Mouse (Mus musculus): ENCODE measurements around the gene Ccdc162.
A peak's percentile ranks its signal among the peaks of the same experiment; 100 is the strongest.

The Ccdc162 gene

GRCm38 (mm10) chr10:41542057-41542456 lies 174.4 kb downstream of the Ccdc162 start:
- DNase-seq (ENCODE audit: low read depth, low spot score), result no peak

- DNase-seq (ENCODE audit: low read depth, low spot score), result no peak
Measured at GRCm38 (mm10) chr10:41538986-41539385, 177.4 kb downstream of the Ccdc162 start.

- DNase-seq (ENCODE audit: low read depth, low spot score), result no peak
Measured at GRCm38 (mm10) chr10:41537983-41538330, 178.5 kb downstream of the Ccdc162 start.

GRCm38 (mm10) chr10:41537226-41537982 lies 179.0 kb downstream of the Ccdc162 start:
- DNase-seq (ENCODE audit: low read depth, low spot score), result no peak

- DNase-seq (ENCODE audit: low read depth, low spot score), result no peak
Measured at GRCm38 (mm10) chr10:41536714-41537113, 179.7 kb downstream of the Ccdc162 start.

GRCm38 (mm10) chr10:41535991-41536390 lies 180.4 kb downstream of the Ccdc162 start:
- no peak for DNase-seq (ENCODE audit: low read depth, low spot score)

GRCm38 (mm10) chr10:41529972-41530371 lies 186.5 kb downstream of the Ccdc162 start:
- DNase-seq (ENCODE audit: low read depth, low spot score), result no peak

GRCm38 (mm10) chr10:41525696-41526095 lies 190.7 kb downstream of the Ccdc162 start:
- no peak for DNase-seq (ENCODE audit: low read depth, low spot score)

GRCm38 (mm10) chr10:41523386-41523785 lies 193.0 kb downstream of the Ccdc162 start:
- DNase-seq (ENCODE audit: low read depth, low spot score), result no peak

GRCm38 (mm10) chr10:41520410-41520673 lies 196.1 kb downstream of the Ccdc162 start:
- DNase-seq (ENCODE audit: low read depth, low spot score), result no peak

- DNase-seq (ENCODE audit: low read depth, low spot score), result peak; percentile 46
Measured at GRCm38 (mm10) chr10:41519640-41520409, 196.6 kb downstream of the Ccdc162 start.

GRCm38 (mm10) chr10:41518981-41519618 lies 197.3 kb downstream of the Ccdc162 start, which contains the start of gene Cd164:
Gene Cd164, plus strand, starts transcription at chr10:41519414.
- peak; percentile 96 for DNase-seq (ENCODE audit: low read depth, low spot score)

GRCm38 (mm10) chr10:41518508-41518980 lies 197.9 kb downstream of the Ccdc162 start:
- DNase-seq (ENCODE audit: low read depth, low spot score), result peak; percentile 86

GRCm38 (mm10) chr10:41514921-41515320 lies 201.5 kb downstream of the Ccdc162 start:
- no peak for DNase-seq (ENCODE audit: low read depth, low spot score)

GRCm38 (mm10) chr10:41514301-41514700 lies 202.1 kb downstream of the Ccdc162 start:
- DNase-seq (ENCODE audit: low read depth, low spot score), result no peak

- DNase-seq (ENCODE audit: low read depth, low spot score), result peak; percentile 59
Measured at GRCm38 (mm10) chr10:41509160-41509559, 207.3 kb downstream of the Ccdc162 start.

- peak; percentile 94 for DNase-seq (ENCODE audit: low read depth, low spot score)
Measured at GRCm38 (mm10) chr10:41505446-41505845, 211.0 kb downstream of the Ccdc162 start.

- peak; percentile 37 for DNase-seq (ENCODE audit: low read depth, low spot score)
Measured at GRCm38 (mm10) chr10:41504996-41505395, 211.4 kb downstream of the Ccdc162 start.

GRCm38 (mm10) chr10:41500941-41501340 lies 215.5 kb downstream of the Ccdc162 start:
- DNase-seq (ENCODE audit: low read depth, low spot score), result no peak

GRCm38 (mm10) chr10:41491111-41491510 lies 225.3 kb downstream of the Ccdc162 start:
- DNase-seq (ENCODE audit: low read depth, low spot score), result no peak

GRCm38 (mm10) chr10:41490518-41490873 lies 225.9 kb downstream of the Ccdc162 start:
- no peak for DNase-seq (ENCODE audit: low read depth, low spot score)

- peak; percentile 92 for DNase-seq (ENCODE audit: low read depth, low spot score)
Measured at GRCm38 (mm10) chr10:41489708-41490517, 226.5 kb downstream of the Ccdc162 start, which contains the start of the genes Smpd2 and Ppil6. Gene Smpd2, minus strand, starts transcription at chr10:41490369. Gene Ppil6, plus strand, starts transcription at chr10:41490439.
